Mouse (Mus musculus) heart, postnatal 0 days (tissue): ENCODE measurements around the gene Abcf1. TPM values are rescaled to one million over a fixed set of nuclear protein-coding genes. Genes with fewer than 3 reads are reported as not detected.

ENCODE experiments used
- ATAC-seq: fragments of 200-750 bp; cut with Nextera tagmentation; 2 replicates; pipeline ENCODE4 v1.8.0; 2017; ENCODE audit warnings: low read depth, moderate number of reproducible peaks, moderate library complexity; ENCODE audit not compliant: insufficient read depth
- DNase-seq: peaks from one replicate; pipeline ENCODE4 v3.0.0-alpha.2; 2016; ENCODE audit warnings: low spot score
- H3K27ac ChIP-seq: fragments of 300-500 bp; sonication (generic); 2 replicates; pipeline ENCODE4 v1.5.1; 2014; ENCODE audit warnings: low read depth, mild to moderate bottlenecking
- H3K27me3 ChIP-seq: fragments of 300-500 bp; sonication (generic); 2 replicates; pipeline ENCODE4 v1.6.1; 2014; ENCODE audit warnings: low read length, mixed read lengths; ENCODE audit not compliant: control insufficient read depth, insufficient read depth
- H3K36me3 ChIP-seq: fragments of 300-500 bp; sonication (generic); replicated peaks from 2 replicates; pipeline ENCODE4 v1.6.1; 2014; ENCODE audit warnings: low read length, mixed read lengths; ENCODE audit not compliant: control insufficient read depth, insufficient read depth
- H3K4me1 ChIP-seq: fragments of 300-500 bp; sonication (generic); 2 replicates; pipeline ENCODE4 v1.6.1; 2014; ENCODE audit warnings: antibody characterized with exemption; ENCODE audit not compliant: control insufficient read depth, insufficient read depth
- H3K4me2 ChIP-seq: fragments of 300-500 bp; sonication (generic); 2 replicates; pipeline ENCODE4 v1.6.1; 2014; ENCODE audit warnings: low read depth, mild to moderate bottlenecking, low read length, moderate library complexity
- H3K4me3 ChIP-seq: fragments of 300-500 bp; sonication (generic); 2 replicates; pipeline ENCODE4 v1.5.1; 2014; ENCODE audit warnings: low read depth, low read length
- H3K9ac ChIP-seq: fragments of 300-500 bp; sonication (generic); replicated peaks from 2 replicates; pipeline ENCODE4 v1.6.1; 2014; ENCODE audit warnings: low read depth, low read length, mixed read lengths
- H3K9me3 ChIP-seq: fragments of 300-500 bp; sonication (generic); replicated peaks from 2 replicates; pipeline ENCODE4 v1.6.1; 2016; ENCODE audit warnings: low read length; ENCODE audit not compliant: control insufficient read depth
- CTCF ChIP-seq: IDR thresholded peaks from 2 replicates; pipeline ENCODE4 v1.5.1; 2016; ENCODE audit warnings: antibody characterized with exemption, control low read depth, low read depth
- EP300 ChIP-seq: IDR thresholded peaks from 2 replicates; pipeline ENCODE4 v1.6.1; 2016; ENCODE audit warnings: antibody characterized with exemption, low read depth
- WGBS: fragments of 180-500 bp; shearing (Covaris S2); extraction: QIAGEN DNeasy Blood & Tissue Kit; methylation state at CpG from one replicate; pipeline ENCODE4 v1.1.7; 2014; 5-methylcytosine and 5-hydroxymethylcytosine counted together
- polyA plus RNA-seq: library from polyadenylated mRNA; unstranded; fragments of >200 nt; fragmentation: Nextera tagmentation; extraction: Ambion mirVana; gene quantifications from 2 replicates; pipeline ENCODE4 v1.2.1, GENCODE M21; 2015
- total RNA-seq: library from RNA; depleted of rRNA; stranded (reverse); fragments of >200 nt; gene quantifications from 2 replicates; pipeline ENCODE4 v1.2.3, GENCODE M21; 2014; ENCODE audit warnings: low replicate concordance

The Abcf1 gene
- total and polyA plus RNA-seq, 2 experiments from 2014 or later = 47.0 to 74.5 TPM

DNA sequence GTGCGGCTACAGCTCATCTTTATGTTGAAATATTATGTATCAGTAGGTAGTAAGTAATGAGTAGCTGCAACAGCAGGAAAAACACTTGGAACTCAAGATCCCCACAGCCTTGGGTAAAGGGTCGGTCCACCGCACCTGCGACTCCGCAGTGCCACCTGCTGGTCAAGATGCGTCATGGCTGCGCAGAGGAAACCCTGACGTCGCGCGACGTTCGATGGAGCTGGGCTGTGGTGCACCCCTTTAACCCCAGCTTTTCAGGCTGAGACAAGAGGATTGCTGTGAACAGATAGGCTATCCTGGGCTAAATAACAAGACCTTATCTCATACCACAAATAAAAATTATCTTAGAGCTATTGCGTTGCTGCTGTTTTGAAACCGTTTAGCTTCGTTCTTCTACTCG lies 24.1 kb upstream of the Abcf1 start:
- DNase-seq (peak; percentile 84), ATAC-seq (peak; percentile 74)
- WGBS = 6% methylated on average over 17 of the region's 17 CpGs
- Histone ChIP-seq H3K4me1 (peaks cover 12% of the 10 kb centered on the region), H3K9ac (no peak overlapping the region), H3K27ac (no peak overlapping the region), H3K4me2 (peak overlapping the region; percentile 76), H3K27me3 (no peaks in the 10 kb centered on the region), H3K9me3 (no peaks in the 10 kb centered on the region), H3K36me3 (peaks cover 7% of the 10 kb centered on the region), H3K4me3 (peak overlapping the region; percentile 64)
- TF ChIP-seq CTCF (peak; percentile 99), EP300 (no peak)

DNA sequence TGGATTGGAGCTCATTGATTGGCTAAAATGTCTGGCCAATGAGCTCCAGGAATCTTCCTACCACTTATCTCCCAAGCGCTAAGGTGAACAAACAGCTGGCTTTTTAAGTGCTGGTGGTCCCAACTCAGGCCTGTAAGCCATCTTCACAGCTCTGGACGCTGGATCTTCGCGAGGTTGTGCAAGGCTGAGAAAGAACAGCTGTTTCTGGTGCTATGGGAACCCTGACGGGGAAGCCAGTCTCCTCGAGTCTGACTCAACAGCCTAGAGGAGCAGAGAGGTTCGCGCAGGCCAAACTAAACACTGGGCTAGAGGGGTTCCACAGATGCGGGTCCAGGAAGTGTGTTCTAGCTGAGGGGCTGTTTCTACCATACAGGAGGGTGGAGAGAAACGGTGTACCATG lies 22.2 kb upstream of the Abcf1 start:
- H3K4me1 ChIP-seq = peaks cover 6% of the 10 kb centered on the region; the same call in 1 of the 2 replicates
- no peak overlapping the region for H3K9ac ChIP-seq
- ATAC-seq (no peak), DNase-seq (no peak)
- H3K36me3 ChIP-seq = peaks cover 24% of the 10 kb centered on the region
- no peak for TF ChIP-seq EP300
- no peak for TF ChIP-seq CTCF
- no peak overlapping the region for H3K4me2 ChIP-seq
- no peak overlapping the region for H3K4me3 ChIP-seq
- 34% methylated on average over 10 of the region's 10 CpGs for WGBS
- H3K9me3 ChIP-seq = no peaks in the 10 kb centered on the region
- H3K27me3 ChIP-seq = no peaks in the 10 kb centered on the region
- no peak overlapping the region for H3K27ac ChIP-seq

DNA sequence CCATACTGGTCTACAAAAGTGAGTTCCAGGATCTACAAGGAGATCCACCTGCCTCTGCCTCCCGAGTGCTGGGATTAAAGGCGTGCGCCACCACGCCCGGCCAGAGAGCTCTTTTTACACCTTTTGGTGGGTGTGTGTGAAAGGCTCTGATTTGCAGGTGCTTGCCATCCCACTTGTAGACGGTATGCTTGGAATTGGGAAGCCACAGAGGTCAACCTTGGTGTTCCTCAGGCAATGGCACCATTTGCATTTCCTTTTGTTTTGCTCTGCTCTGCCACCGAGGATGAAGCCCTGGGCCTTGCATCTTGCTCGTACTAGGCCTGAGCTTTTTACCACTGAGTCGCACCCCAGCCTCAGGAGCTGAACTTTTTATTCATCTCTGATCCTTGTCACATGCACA lies 12.2 kb upstream of the Abcf1 start:
- no peak for TF ChIP-seq EP300
- TF ChIP-seq CTCF = no peak
- Histone ChIP-seq H3K36me3 (peaks cover 37% of the 10 kb centered on the region), H3K9ac (no peak overlapping the region), H3K4me2 (no peak overlapping the region), H3K4me3 (no peak overlapping the region), H3K27ac (no peak overlapping the region), H3K4me1 (0 out of 2 replicates have a peak, but pooled peaks cover 7% of the 10 kb centered on the region), H3K27me3 (no peaks in the 10 kb centered on the region), H3K9me3 (no peaks in the 10 kb centered on the region)
- no peak for DNase-seq
- 89% methylated on average over 9 of the region's 9 CpGs for WGBS
- ATAC-seq = no peak

DNA sequence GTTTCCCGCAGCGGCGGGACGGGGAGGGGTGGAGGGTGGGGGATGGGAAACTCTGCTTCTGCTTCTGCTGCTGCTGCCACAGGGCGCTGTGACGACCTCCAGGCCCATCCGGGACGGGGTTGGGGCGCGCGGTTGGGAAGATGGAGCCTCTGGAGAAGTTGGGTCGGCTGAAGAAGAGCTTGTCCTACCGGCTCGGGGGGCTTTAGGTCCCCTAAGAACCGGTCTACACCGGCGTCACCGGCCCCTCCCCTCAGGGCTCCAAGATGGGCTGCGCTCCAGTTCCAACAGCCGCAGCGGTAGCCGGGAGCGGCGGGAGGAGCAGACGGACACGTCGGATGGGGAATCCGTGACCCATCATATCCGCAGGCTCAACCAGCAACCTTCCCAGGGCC lies 10.8 kb upstream of the Abcf1 start:
- Histone ChIP-seq H3K27ac (peak overlapping the region; percentile 89), H3K9ac (peak overlapping the region; percentile 73), H3K9me3 (no peaks in the 10 kb centered on the region), H3K4me3 (peak overlapping the region; percentile 87), H3K4me2 (peak overlapping the region; percentile 87), H3K36me3 (peaks cover 37% of the 10 kb centered on the region), H3K27me3 (no peaks in the 10 kb centered on the region), H3K4me1 (0 out of 2 replicates have a peak, but pooled peaks cover 7% of the 10 kb centered on the region)
- WGBS = under 1% methylated on average over 28 of the region's 29 CpGs
- peak; percentile 18 for ATAC-seq
- TF ChIP-seq CTCF = no peak
- no peak for TF ChIP-seq EP300
- peak; percentile 24 for DNase-seq

DNA sequence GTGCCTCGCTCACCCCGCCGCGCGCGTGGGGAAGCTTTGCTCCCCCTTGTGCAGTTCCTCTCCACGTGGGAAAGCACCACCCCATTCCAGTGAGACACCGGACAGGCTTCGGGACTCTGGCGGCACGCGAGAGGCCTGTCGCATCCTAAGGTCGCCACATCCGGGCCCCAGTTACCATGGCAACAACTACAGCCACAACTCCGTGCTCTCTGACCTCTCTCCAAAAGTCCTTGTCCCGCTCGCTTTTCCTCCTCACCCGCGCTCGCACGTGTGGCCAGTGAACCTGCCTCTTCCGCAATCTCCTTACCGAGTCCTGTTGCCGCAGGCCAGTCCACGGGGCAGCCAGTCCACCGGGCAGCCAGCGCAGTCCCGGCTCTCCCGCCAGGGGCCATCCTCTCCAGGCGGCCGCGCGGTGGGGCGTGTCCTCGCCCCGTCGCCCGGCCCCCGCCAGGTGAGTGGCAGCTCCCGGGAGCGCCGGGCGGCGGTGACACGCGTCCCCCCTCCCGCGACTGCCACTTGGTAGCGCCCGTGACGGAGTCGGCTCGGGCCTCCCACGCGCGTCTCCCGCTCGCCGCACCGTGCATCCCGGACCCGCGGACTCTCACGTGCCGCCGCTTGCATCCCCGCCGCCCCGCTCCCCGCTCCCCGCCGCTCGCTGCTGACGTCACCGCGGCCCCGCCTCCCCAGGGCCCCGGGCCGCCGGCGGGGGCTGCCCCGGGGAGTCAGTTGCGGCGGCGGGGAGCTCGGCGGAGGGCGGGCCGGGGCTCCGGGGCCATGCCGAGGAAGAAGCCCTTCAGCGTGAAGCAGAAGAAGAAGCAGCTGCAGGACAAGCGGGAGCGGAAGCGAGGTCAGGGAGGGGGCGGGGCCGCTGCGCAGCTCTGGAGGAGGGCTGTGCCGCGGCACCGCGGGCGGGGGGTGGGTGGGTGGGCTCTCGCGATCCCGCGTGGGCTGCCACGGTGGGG lies 10.1 kb upstream of the Abcf1 start, which contains the start of the genes Gnl1 and Prr3:
TSS of gene Gnl1 (plus strand) at position 451 of the 962 bp plus-strand sequence.
TSS of gene Prr3 (minus strand) at position 836 of the 962 bp plus-strand sequence.
- Histone ChIP-seq H3K4me3 (peak within 1 kb of the TSS; percentile 87), H3K36me3 (peaks cover 40% of the 10 kb centered on the region), H3K4me1 (0 out of 2 replicates have a peak, but pooled peaks cover 7% of the 10 kb centered on the region), H3K4me2 (peak within 1 kb of the TSS; percentile 87), H3K9ac (peak within 1 kb of the TSS; percentile 73), H3K27ac (peak within 1 kb of the TSS; percentile 89), H3K27me3 (no peaks in the 10 kb centered on the region), H3K9me3 (no peaks in the 10 kb centered on the region)
- no peak for TF ChIP-seq EP300
- no peak for TF ChIP-seq CTCF
- peak; percentile 90 for DNase-seq
- ATAC-seq = peak; percentile 89
- under 1% methylated on average over 83 of the region's 109 CpGs for whole genome bisulfite sequencing
